Mouse (Mus musculus) frontal cortex, adult (tissue): ENCODE results near the gene Taf10.
"Not testable (repeated sequence)": the region's sequence is repeated elsewhere in the genome, so short reads cannot be mapped to it uniquely, and the experiment has no call there.

Experiments
- ATAC-seq: cut with Nextera tagmentation; 2 replicates; pipeline ENCODE4 v1.9.2; 2017; ENCODE audit warnings: mild to moderate bottlenecking, moderate library complexity, mixed read lengths; ENCODE audit not compliant: low TSS enrichment

The Taf10 gene

GRCm38 (mm10) chr7:105753281-105753680, 9.1 kb upstream of the Taf10 start:
- no peak for ATAC-seq

- peak; percentile 21; the same call in 1 of the 2 replicates for ATAC-seq
These were observed 8.6 kb upstream of the Taf10 start for GRCm38 (mm10) chr7:105752716-105753115.

- ATAC-seq = peak; percentile 92
These were observed 7.6 kb upstream of the Taf10 start, which contains the start of gene Tpp1 for GRCm38 (mm10) chr7:105751491-105752433. TSS of gene Tpp1 (minus strand) at chr7:105752235.

- ATAC-seq = no peak
These were observed 3.6 kb upstream of the Taf10 start for GRCm38 (mm10) chr7:105747776-105748175.

GRCm38 (mm10) chr7:105743246-105743925, 775 bp downstream of the Taf10 start:
- not testable (repeated sequence) for ATAC-seq

GRCm38 (mm10) chr7:105742539-105743215, 1.5 kb downstream of the Taf10 start:
- not testable (repeated sequence) for ATAC-seq

GRCm38 (mm10) chr7:105741978-105742377, 2.2 kb downstream of the Taf10 start:
- no peak for ATAC-seq

- ATAC-seq = no peak
These were observed 3.3 kb downstream of the Taf10 start for GRCm38 (mm10) chr7:105740851-105741250.

- ATAC-seq = no peak
These were observed 3.9 kb downstream of the Taf10 start for GRCm38 (mm10) chr7:105740089-105740795.

GRCm38 (mm10) chr7:105738948-105739347, 5.2 kb downstream of the Taf10 start:
- ATAC-seq = no peak

GRCm38 (mm10) chr7:105738286-105738685, 5.9 kb downstream of the Taf10 start:
- ATAC-seq = no peak

GRCm38 (mm10) chr7:105737648-105738047, 6.5 kb downstream of the Taf10 start:
- ATAC-seq = no peak

GRCm38 (mm10) chr7:105736911-105737521, 7.1 kb downstream of the Taf10 start, which contains the start of gene Rrp8:
TSS of gene Rrp8 (minus strand) at chr7:105737385.
- ATAC-seq = peak; percentile 38

- ATAC-seq = peak; percentile 95
These were observed 7.8 kb downstream of the Taf10 start, which contains the start of gene Ilk for GRCm38 (mm10) chr7:105736264-105736901. TSS of gene Ilk (plus strand) at chr7:105736592.

- ATAC-seq = not testable (repeated sequence)
These were observed 8.7 kb downstream of the Taf10 start for GRCm38 (mm10) chr7:105735464-105735863.

- ATAC-seq = no peak
These were observed 9.3 kb downstream of the Taf10 start for GRCm38 (mm10) chr7:105734826-105735225.

GRCm38 (mm10) chr7:105733836-105734235, 10.3 kb downstream of the Taf10 start:
- no peak for ATAC-seq

- peak; percentile 71 for ATAC-seq
These were observed 15.3 kb downstream of the Taf10 start for GRCm38 (mm10) chr7:105728701-105729428.

- ATAC-seq = no peak
These were observed 17.2 kb downstream of the Taf10 start for GRCm38 (mm10) chr7:105726980-105727325.
